Mouse (Mus musculus) kidney, postnatal 4 days (tissue): ENCODE results near the gene Nelfe.
A peak's percentile ranks its signal among the peaks of the same experiment; 100 is the strongest.
"Not testable (repeated sequence)": the region's sequence is repeated elsewhere in the genome, so short reads cannot be mapped to it uniquely, and the experiment has no call there.

Experiments used
- DNase-seq, 2 experiments: peaks; one replicate each; pipeline ENCODE4 v3.0.0; 2021; ENCODE audit warnings: mixed read lengths in 2 of 2

The Nelfe gene

GRCm38 (mm10) chr17:34849722-34850516, at the start of gene Nelfe, which contains the start of gene Skiv2l:
Gene Nelfe (plus strand): TSS chr17:34850391.
Gene Skiv2l (minus strand): TSS chr17:34850210.
- DNase-seq = peak; percentile 98 to 99

DNA sequence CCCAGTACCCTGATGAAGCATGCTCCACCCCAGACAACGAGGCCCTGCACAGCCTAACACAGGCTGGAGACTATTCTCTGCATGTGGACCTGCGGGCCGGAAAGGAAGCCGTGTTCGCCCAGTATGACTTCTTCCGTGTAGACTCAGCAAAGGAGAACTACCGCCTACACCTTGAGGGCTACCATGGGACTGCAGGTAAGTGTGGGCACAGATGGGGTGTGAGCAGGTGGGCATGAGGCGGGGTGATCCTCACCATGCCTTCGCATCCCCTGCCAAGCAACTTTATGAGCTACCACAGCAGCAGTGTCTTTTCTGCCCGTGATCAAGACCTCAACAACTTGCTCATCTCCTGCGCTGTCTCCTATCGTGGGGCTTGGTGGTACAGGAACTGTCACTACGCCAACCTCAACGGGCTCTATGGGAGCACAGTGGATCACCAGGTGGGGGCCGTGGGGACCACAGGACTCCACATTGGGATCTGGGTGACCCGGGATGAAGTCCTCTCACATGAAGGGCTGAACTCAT, 49.3 kb upstream of the Nelfe start:
- DNase-seq = not testable (repeated sequence)

- DNase-seq = not testable (repeated sequence)
Observed at GRCm38 (mm10) chr17:34802756-34803155, 47.4 kb upstream of the Nelfe start.

- not testable (repeated sequence) for DNase-seq
Observed at GRCm38 (mm10) chr17:34803367-34803766, 46.8 kb upstream of the Nelfe start.

DNA sequence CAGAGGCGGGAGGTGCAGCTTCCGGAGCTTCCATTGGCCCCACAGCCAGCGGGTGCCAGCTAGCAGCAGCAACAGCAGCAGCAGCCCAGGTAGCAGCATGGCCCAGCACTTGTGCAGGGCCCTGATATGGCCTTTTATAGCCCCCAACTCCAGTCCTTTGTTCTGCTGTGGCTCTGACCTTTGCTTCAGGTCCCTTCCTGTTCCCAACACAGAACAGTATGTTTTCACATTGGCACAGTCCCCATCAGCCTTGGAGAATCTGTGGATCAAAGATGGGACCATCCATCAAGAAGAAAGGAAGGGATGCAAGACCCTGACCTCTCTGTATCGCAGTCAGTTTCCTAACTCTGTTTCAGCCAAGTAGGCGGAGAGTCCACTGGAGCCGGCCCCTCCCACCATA, 45.9 kb upstream of the Nelfe start, which contains the start of gene Cyp21a1:
Gene Cyp21a1, minus strand, starts transcription at position 261 of the 400 bp plus-strand sequence.
- DNase-seq = not testable (repeated sequence)

- DNase-seq = no peak
Observed at GRCm38 (mm10) chr17:34804871-34805562, 45.2 kb upstream of the Nelfe start.

GRCm38 (mm10) chr17:34807176-34807575, 43.0 kb upstream of the Nelfe start:
- DNase-seq = no peak

GRCm38 (mm10) chr17:34808599-34809205, 41.5 kb upstream of the Nelfe start:
- DNase-seq = no peak

DNA sequence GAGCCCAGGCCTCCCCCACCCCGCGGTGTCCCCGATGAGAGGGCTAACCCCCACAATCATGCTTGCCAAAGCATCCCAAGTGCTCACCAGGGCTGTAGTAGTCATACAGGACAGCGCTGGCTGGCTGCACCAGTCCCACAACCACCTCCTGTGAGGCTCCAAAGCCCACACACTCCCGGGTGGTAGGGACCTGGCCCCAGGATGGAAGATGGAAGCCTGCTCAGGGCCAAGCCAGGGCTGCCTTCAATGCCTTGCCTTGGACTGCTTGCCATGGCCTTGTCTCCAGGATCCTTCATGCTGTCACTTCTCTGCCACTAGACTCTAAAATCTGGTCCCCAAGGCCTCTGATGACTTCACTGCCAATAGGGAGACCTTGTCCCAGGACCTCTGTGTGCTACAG, 39.8 kb upstream of the Nelfe start:
- not testable (repeated sequence) for DNase-seq

GRCm38 (mm10) chr17:34810811-34811210, 39.4 kb upstream of the Nelfe start:
- not testable (repeated sequence) for DNase-seq

- no peak for DNase-seq
Observed at GRCm38 (mm10) chr17:34811275-34811674, 38.9 kb upstream of the Nelfe start.

DNA sequence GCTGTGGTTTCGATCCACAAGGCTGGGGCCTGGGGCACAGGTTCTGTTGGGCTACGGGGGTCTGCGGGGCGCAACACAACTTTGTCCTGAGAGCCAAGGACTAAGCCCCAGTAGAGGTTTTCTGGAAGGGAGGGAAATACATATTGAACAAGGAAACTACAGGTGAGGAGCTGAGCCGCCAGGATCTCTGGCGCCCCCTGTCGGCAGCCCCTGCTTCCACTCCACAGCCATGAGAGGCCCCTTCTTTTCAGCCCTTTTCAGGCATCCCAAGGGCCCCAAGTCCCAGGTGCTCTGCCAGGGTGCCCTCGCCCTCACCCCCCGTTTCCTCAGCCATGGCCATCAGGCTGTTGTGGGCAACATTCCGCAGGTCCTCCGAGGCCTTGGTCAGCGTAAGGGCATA, 36.4 kb upstream of the Nelfe start:
- DNase-seq = peak; percentile 57 to 65

DNA sequence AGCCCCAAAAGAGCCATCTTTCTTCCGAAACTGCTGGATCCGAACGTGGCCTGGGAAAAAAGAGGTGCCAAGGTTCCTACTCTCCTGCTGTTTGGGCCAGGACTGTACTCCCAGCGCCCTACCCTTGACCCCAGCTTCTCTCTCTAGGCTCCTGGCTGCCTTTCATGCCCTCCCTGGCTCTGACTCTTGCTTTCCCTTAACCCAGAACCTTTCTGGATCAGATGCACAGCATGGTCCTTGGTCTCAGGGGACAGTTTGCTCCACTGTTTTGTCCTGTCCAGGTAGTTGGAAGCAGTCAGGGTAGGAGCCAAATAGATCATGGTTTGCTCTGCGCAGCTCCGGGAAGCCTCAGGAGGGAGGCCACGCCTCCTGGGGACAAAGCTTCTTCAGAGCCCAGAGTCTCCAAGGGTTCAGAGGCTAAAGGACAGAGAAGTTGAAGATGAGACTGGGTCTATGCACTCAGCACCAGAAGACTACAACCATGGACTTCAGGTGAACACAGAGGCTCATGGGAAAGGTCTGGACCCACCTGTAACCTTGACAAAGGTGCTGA, 35.3 kb upstream of the Nelfe start:
- no peak for DNase-seq

DNA sequence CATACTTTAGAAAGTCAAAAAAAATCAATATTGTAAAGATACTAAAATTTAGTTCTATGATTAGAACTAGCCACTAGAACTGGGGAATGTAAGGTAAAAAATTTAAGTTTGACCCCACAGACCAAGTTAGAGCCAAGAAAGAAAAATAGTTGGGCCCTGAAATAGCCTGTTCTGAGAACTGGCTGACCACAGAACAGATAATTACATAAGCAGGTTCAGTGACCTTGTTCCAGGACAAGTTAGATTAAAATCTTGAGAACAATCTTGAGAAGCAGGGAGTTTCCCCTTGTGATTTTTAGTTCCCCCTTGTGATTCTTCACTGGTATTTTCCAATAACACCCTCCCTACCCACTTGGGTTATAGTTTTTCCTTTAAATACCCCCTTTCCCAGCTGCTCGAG, 19.4 kb upstream of the Nelfe start:
- not testable (repeated sequence) for DNase-seq

DNA sequence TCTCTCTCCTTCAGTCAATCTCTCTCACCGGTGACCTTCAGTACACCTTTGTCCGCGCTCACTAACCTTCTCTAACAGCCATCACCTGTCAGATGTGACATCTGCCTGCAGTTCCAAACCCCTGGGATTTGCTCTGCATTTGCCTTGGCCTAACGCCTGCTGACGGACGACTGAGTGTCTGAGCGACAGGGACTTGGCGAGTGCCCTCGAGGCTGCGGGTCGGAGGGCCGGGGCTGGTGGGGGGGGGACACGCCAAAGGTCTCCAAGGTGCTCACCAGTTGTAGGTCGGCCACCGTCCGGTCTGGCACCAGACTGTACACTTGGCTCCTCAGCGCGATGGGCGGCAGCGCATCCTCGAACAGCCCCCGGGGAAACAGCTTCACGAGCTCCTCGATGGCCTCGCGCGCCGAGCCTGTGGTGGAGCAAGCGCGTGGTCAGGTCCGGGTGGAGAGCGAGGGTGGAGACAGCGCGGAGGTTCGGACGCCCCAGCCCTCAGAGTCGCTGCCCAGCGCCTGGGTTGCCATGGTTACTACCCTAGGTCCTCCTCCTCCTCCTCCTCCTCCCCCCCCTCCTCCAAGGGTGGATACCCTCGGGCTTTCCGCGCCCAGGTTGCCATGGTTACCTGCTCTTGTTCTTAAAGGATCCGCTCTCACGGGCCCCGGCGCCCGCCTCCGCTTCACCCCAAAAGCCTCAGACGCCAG, 13.9 kb upstream of the Nelfe start:
- no peak for DNase-seq

- DNase-seq = peak; percentile 98
Observed at GRCm38 (mm10) chr17:34836856-34837221, 13.4 kb upstream of the Nelfe start, which contains the start of the genes Stk19 and Dxo. Gene Stk19 (minus strand): TSS chr17:34836945. Gene Dxo (plus strand): TSS chr17:34837019.

GRCm38 (mm10) chr17:34837464-34838324, 12.5 kb upstream of the Nelfe start:
- DNase-seq = peak; percentile 20 to 22

GRCm38 (mm10) chr17:34838785-34839184, 11.4 kb upstream of the Nelfe start:
- DNase-seq = no peak

- no peak for DNase-seq
Observed at GRCm38 (mm10) chr17:34840736-34841307, 9.4 kb upstream of the Nelfe start.

DNA sequence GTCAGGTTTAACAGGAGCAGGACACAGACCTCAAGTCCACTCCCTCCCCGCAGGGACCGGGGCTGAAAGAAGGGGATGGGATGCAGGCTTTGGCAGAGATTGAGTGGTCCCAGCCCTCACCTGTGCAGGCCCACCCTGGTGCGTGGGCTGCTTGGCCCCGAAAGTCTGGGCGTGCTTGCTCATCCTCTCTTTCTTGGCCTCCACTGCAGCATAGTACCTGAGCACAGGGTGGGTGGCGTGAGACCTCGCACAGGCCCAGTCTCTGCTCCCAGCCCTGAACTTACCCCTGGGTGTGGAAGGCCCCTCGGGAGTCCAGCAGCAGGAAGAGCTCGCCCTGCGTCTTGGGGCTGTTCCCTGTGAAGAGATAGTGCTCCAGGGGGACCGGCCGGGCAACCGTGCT, 5.3 kb upstream of the Nelfe start:
- no peak for DNase-seq

GRCm38 (mm10) chr17:34847192-34847591, 3.0 kb upstream of the Nelfe start:
- DNase-seq = no peak
